Mouse (Mus musculus): ENCODE results near the gene Dusp27.

Gene Dusp27

DNA sequence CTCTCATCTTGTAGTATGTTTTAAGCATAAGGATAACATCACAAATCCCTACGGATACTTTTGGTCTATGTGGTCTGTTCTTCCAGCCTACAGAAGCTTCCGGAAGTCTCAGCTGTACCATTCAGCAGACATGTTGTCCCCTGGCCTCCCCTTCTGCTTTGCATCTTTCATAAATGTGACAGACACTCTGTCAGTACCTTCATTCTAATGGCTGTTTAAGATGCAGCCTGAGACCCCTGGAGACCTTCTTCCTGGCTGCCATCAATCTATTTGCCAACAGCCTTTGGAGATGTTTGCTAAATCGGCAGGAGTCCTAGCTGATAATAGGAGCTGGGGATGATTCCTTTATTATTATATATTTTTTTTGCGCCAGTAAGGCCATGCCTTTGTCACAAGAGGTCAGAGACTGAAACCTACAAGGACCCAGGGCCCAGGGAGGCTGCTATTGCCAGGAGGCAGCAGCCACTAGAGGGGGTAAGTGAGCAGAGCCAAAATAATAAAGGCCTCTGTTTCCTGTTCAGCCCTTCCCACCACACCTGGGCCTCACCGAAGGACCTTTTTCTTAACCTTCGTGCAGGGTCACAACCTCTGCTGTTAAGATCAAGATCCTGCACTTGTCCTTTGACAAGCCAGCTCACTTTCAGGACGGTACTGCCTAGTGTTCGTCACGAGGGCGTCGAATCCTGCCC, 24.7 kb downstream of the Dusp27 start:
- DNase-seq (ENCODE audit: low spot score in 2 of 2) = no peak

DNA sequence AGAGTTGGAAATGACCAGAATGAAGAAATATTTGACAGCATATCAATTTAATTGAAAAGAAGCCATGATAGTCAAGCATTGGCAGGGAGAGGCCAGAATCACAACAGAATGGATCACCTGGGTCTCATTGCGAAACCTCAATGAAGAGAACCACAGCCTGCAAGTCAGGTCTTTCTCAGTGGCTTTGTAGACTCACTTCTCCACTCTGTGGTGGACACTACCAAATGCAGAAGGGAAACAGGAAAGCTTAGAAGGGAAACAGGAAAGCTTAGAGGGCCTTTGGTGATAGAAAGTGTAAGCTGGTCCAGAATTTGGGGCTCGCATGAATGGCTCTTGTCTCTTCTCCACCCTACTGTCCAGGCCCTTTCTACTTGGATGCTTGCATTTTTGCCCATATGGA, 29.6 kb downstream of the Dusp27 start:
- DNase-seq (ENCODE audit: low spot score in 2 of 2) = no peak

DNA sequence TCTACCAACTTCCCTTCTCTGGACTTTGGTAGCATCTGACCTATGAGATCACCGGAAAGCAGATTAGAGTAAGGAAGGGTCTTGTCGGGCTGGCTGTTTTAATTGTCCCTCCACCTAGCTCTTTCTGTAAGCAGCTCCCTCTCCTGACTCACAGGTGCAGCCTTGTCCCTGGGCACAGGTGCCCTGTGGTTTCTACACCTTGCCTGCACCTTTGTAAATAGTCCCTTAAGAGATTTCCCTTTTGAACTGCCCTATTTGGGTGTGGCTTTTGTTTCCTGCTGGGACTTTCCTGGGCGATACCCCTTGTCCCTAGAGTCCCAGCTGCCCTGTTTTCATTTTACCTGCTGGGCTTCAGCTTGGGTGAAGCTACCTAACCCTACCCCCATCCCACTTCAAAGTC, 33.3 kb downstream of the Dusp27 start:
- DNase-seq (ENCODE audit: low spot score in 2 of 2) = no peak

DNA sequence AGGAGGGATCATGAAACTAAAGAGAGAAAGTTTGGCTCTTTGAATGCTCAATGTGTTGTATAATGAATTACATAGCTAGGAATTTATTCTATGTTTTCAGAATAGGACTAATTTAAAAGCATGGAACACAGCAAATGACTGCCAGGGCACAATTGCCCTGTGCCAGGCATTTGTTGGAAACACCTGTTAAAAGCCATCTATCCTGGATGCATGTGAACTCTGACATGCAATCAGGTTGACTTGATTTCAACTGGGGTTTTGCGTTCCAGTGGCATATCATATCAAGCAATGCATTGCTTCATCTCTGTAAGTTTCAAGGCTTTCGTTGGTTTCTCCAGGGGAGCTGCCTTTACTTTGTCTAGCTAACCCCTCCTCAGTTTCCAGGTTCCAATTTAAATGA, 37.4 kb downstream of the Dusp27 start:
- DNase-seq (ENCODE audit: low spot score in 2 of 2) = no peak

DNA sequence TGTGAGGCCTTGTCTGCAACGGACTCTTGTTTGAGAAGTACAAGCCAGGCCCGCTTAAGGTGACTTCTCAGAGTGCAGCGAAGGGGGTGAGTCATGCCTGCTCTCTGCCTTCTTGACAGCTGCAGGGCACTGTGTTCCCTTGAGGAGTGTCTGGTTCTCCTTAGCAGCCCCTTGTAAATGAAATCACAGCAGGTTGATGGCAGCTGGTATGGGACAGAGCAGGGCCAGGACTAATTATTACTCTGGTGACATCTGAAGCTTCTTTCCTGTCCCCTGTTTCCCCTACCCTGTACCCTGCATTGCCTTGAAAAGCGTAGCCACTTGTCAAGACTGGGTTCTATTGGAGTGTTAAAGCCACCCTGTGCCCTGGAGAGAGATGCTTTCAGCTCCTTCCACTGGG, 38.0 kb downstream of the Dusp27 start:
- no peak for DNase-seq (ENCODE audit: low spot score in 2 of 2)

DNA sequence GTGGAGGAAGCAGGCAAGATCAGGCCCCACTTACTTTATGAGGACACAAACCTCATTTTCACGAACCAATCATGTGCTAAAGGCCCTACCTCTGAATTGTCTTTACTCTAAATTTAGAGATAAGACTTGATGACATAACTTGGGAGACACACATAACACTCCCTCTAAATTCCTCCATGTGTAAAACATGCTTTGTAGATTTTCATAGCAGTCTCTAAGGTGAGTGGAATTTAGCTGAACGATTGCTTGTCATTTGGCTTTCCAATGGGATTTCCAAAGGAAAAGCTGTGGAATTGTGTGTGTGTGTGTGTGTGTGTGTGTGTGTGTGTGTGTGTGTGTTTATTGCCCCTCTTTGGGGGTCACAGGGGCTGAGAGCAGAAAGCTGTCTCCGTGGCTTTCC, 38.4 kb downstream of the Dusp27 start:
- DNase-seq (ENCODE audit: low spot score in 2 of 2) = no peak

DNA sequence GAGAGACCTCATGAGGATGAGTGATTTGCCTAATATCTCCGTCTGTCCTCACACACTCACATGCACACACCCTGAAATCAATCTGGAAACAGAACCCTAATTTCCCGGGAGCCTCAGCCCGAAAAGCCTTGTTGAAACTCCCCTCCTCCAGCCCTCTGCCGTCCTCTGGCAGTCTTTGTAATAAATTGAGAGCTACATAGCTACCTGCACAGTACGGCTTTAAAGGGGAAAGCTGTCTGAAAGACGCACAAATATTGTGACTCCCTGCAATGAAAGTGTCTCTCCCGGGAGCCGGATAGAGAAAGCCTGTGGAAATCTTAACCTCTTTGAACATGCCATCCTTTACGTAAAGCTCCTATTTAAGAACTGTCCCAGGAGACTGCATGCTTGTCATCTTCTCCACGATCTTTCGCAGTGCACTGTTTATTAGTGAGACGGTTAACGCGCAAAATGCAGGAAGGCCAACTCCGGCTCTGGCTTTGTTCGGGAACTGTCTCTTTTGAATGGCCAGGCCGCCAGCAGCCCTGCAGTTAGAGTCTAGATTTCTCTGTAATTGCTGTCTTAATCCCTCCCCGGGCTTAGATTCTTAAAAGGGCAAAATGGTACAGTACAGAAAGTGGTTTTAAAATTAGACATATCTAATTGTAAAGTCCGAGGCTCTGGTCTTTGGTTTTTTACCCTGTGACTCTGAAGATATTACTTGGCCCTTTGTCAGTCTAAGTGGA, 39.1 kb downstream of the Dusp27 start:
- no peak for DNase-seq (ENCODE audit: low spot score in 2 of 2)

DNA sequence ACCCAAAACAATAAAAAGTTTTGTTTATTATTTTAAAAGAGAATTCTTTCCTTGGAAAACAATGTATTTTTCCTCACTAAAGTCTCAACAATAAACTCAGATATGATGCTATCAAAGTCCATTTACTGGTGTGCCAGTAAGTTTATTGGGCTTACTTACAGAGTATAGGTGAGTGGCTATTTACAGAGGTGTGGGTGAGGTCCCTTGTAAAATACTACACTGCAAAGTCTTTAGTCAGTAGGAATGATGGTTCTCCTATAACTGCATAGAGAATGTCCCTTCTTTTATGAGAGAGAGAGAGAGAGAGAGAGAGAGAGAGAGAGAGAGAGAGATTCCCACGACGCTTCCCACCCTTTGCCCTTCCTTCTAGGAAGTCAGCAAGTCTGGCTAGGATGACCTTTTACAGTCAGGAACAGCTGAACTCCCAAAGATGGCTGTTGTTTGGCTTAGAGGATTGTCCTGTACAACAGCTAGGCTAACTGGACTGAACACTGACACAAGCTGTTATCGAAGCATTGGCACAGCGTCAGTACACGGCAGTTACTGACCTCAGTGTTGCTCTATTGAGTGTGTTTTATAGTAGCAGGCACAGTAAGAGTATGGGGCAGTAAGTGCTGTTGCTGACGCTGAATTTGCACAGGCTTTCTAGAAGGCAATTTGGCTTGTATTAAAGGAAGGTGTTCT, 50.5 kb downstream of the Dusp27 start:
- no peak for DNase-seq (ENCODE audit: low spot score in 2 of 2)

DNA sequence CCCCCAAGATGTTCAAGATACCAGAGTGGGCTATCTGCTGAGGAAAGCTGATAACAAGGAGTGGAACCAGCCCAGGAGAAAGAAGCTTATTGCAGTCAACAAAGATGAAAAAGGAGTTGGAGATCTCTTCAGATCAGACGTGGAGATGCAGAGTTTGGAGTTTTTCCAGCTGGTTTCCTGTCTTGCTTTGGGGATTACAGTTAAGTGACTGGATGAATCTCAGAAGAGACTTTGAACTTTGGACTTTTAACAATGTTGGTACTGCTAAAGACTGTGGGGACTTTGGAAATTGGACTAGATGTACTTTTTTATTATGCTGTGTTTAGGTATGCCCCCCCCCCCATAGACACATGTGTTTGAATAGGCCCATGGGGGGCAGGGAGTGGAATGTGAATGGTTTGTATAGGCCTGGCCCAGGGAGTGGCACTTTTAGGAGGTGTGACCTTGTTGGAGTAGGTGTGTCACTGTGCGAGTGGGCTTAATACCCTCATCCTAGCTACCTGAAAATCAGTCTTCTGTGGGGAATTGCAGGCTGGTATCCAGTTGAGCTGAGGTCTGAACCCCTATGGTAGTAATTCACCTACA, 59.8 kb downstream of the Dusp27 start:
- DNase-seq (ENCODE audit: low spot score in 2 of 2) = no peak

DNA sequence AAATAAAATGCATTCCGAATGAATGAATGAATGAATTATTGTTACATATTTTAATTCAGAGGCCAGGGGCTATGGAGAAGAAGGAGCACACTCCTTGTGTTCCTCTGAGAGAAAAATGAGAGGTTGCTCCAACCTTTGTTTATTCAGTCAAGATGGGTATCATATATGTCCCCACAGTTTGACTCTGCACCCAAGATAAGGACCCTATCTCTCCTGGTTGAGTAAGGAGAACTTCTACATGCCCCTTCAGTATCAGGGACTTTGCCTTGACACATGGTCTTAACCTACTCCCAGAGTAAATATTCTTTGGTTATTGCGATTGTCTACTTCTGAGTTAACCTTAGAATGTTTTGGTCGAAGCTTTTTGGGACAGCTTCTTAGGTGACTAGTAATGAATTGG, 63.9 kb downstream of the Dusp27 start:
- no peak for DNase-seq (ENCODE audit: low spot score in 2 of 2)

DNA sequence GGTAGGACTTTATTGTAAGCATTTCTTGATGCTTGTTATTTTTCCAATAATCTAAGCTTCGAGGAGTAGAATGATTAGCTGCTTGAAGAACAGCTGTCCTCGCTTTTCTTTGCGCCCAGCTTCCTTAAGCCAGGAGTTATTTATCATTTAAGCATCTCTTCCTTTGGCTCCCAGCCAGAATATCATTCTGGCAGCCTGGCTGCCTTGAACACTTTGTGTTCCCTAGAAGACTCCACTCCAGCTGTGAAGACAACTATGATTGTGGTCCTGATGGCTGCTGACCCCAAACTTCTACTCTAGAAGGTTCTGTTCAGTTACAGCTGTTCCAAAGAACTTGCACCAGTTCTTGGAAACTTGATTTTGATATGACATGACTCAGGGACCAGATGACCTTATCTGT, 66.2 kb downstream of the Dusp27 start:
- no peak for DNase-seq (ENCODE audit: low spot score in 2 of 2)

DNA sequence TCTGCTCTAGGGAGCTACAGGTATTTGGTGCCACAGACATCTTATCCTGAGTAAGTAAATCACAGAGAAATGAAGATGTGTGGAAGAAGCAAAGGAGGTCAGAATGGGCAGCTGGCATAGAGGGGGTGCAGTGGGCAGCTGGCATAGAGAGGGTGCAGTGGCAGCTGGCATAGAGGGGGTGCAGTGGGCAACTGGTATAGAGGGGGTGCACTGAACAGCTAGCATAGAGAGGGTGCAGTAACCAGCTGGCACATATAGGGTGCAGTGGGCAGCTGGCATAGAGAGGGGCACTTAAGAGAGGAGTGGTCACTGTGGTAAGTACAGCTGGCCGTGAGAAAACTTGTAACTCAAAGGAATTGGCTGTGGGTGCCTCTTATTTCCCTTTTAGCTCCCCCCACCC, 67.3 kb downstream of the Dusp27 start:
- no peak for DNase-seq (ENCODE audit: low spot score in 2 of 2)

DNA sequence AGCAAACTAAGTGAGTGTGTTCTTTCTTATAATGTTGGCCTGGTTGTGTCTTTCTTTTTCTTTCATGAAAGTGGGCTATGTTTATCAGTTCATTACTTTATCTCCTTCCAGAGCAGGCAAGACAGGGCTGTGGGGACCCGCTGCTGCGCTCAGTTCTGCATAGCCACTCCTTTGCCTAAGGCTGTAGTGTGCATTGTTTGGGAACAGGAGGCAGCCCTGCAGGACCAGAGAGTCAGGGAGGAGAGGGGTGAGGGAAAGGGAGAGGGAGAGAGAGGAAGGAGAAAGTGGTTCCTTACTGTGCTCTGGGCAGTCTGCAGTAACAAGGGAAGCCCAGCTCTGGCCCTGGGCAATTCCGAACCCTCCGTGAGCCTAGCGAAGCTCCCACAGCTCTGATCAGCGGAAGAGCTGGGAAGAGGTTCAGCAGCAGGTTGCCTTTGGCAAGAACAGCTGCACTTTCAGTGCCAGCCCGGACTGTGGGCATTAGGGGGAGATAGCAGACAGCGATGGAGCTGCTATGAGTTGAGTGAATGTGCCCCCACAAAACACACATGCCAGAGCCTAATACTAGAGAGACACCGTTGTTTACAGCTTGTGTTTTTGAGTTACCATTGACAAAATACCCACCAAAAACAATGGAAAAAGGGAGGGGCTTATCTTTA, 71.5 kb downstream of the Dusp27 start:
- DNase-seq (ENCODE audit: low spot score in 2 of 2) = no peak

DNA sequence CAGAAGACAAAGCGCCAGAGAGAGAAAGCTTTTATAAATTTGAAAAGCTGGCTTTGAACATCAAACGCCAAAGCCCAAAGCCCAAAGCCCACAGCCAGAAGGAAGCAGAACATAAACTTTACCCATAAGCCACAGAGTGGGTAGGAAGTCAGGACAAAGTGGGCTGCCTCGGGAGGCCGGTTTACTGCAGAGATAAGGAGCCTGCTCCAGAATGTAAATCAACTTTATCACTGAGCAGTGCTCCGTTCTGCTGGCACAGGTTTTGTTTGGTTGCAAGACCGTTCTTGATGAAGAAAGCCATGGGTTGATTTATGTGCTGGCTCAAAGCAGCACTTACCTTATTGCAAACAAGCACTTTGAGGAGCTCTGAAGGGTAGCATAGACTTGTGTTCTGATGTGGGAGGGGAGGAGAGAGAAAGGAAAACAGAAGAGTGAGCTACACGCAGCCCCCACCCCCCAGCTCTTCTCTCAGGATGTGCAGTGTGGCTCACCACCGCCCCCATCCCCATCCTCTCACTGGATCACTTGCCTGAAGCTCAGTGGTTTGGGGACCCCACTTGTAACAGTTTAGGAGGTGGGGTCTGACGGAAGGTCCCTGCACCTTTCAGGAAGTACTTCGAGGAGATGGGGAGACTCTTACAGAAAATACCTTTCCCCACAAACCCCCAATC, 74.3 kb downstream of the Dusp27 start:
- no peak for DNase-seq (ENCODE audit: low spot score in 2 of 2)

DNA sequence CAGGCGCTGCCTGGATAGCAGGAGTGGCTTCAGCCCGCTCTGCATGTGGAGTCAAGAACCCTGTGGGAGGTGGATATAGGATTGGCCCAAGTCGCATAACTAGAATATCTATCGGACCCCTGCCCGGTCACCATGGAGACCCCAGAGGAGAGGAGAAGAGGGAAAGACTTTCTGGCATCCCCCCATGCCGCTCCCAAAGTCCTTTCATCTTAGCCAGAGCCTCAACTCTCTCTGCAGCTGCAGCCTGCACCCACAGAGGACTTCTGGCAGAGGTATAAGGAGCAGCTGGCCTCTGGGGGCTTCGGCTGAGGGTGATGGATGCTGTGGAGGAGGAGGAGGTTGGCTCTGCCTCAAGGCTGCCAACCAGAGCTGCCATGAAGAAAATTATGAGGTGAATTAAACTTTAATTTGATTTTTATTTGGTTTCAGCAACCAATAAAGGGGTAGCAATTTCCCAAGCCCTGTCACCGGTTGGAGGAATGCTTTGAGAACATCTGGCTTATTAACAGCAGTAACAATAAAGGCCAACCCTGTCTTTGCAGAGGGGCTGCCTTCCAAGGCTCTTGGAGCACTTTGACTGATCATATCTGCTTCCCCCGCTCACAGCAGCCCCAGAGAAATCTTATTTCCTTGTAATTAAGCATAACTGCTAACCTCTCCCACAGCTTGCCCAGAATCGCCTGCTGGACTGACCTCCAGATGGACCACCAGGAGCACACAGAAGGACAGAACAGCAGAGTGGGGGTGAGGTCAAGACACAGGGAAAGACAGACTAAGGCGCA, 78.5 kb downstream of the Dusp27 start:
- no peak for DNase-seq (ENCODE audit: low spot score in 2 of 2)

DNA sequence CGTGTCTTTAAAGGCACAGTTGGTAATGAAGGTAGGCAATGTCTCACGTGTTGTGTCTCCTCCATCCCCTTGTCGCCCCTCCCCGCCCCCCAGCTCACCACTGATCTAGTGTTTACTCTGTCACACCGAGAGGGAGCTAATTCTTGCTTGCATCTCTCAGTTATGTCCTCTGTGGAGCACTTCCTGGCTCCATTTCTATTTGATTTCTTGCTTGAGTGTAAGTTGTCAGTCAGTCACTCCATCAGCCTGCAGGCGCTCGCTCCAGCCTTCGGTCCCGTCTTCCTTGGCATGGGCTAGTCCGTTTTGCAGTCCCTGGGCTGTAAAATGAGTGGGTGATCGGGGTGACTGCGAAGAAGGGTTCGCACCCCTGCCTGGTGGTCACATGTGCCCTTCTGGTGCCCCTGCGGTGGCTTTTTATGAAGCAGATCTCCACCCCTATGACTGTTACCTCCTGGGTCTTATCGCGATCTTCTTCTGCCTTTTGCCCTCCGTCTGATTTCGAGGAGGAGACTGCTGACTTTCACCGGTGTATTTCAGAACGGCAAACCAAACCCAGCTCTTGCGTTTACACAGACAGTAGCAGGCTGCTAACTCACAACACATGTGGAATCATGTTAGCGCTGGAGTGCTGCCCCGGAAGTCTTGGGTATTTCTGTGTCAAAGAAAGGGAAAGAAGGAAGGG, 79.4 kb downstream of the Dusp27 start:
- DNase-seq (ENCODE audit: low spot score in 2 of 2) = no peak

Measured in frontal cortex, postnatal 25 days (tissue).